Mouse (Mus musculus): ENCODE data around the gene Wdr92.

DNA sequence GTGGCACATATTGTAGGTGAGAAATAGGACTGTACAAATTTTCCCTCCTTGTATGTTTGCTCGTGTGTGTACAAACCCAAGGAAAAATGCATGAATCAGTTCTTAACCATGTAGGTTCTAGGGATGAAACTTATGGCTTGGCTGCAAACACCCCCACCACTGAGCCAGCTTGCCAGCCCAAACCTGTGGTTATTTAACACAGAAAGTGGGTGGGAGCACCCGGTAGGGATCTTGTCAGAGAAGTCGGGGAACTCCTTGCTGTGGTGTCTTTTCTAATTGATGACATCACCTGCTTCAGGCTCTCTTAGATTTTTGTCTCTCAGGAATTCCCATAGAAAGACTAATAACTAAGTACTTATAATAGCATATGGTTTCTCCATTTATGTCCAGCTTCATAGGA lies 5.7 kb downstream of the Wdr92 start:
- no peak for TF ChIP-seq POLR2A (IDR thresholded peaks at IDR 0.05; ENCODE audit: borderline replicate concordance, extremely low read depth, insufficient read depth, insufficient read length, poor library complexity, severe bottlenecking)
- TF ChIP-seq CTCF (IDR thresholded peaks at IDR 0.05; ENCODE audit: borderline replicate concordance, extremely low read depth, insufficient read depth, insufficient read length): no peak
